Comparison of ENCODE assay signal across 8 mouse cellular contexts in genomic region chr19:8679031-8679779, GRCm38 (mm10). TPM values are rescaled to one million over a fixed set of nuclear protein-coding genes. Genes with fewer than 3 reads are reported as not detected.
DNase-seq lines count a peak whose midpoint lies in the region; ATAC-seq and TF ChIP-seq lines count a peak whose summit lies in the region.

No protein-coding gene starts in this region.

- H3K4me3 ChIP-seq in embryonic facial prominence, embryonic 14.5 days (ENCODE audit: low read depth, low read length): no peak overlapping the region; the same call in 1 of the 2 replicates
- no peak overlapping the region for H3K4me3 ChIP-seq in kidney, postnatal 0 days (replicated peaks; ENCODE audit: low read depth, low read length)

- no peaks in the 10 kb centered on the region; the same call in 1 of the 2 replicates for H3K9me3 ChIP-seq in embryonic facial prominence, embryonic 14.5 days (ENCODE audit: control insufficient read depth, low read length)
- H3K9me3 ChIP-seq in kidney, postnatal 0 days (replicated peaks; ENCODE audit: low read length): no peaks in the 10 kb centered on the region

- peak overlapping the region; percentile 54 for H3K9ac ChIP-seq in embryonic facial prominence, embryonic 14.5 days (ENCODE audit: low read depth, low read length)
- peak overlapping the region; percentile 41; the same call in 1 of the 2 replicates for H3K9ac ChIP-seq in kidney, postnatal 0 days (ENCODE audit: low read depth, low read length)

- WGBS in embryonic facial prominence, embryonic 14.5 days: 18% methylated on average over 18 of the region's 18 CpGs
- 41% methylated on average over 18 of the region's 18 CpGs for WGBS in kidney, postnatal 0 days

- DNase-seq in heart, adult 11 months: peak; percentile 94
- DNase-seq in heart, adult 8-10 months (ENCODE audit: low spot score): no peak
- peak; percentile 60 for DNase-seq in embryonic facial prominence, embryonic 14.5 days (ENCODE audit: low spot score)
- peak; percentile 35 for DNase-seq in kidney, postnatal 0 days (ENCODE audit: low spot score)
- DNase-seq in lung, postnatal 14 days: peak; percentile 32
- no peak for DNase-seq in gastrocnemius, adult 18-20 months (ENCODE audit: low spot score)
- no peak for DNase-seq in cerebellum, adult 8-10 months

- H3K27me3 ChIP-seq in embryonic facial prominence, embryonic 14.5 days (replicated peaks; ENCODE audit: control insufficient read depth, insufficient read depth, low read length): no peaks in the 10 kb centered on the region
- no peaks in the 10 kb centered on the region for H3K27me3 ChIP-seq in kidney, postnatal 0 days (ENCODE audit: insufficient read depth, low read length)

- H3K36me3 ChIP-seq in embryonic facial prominence, embryonic 14.5 days (ENCODE audit: control insufficient read depth, insufficient read depth, low read length): no peaks in the 10 kb centered on the region
- no peaks in the 10 kb centered on the region for H3K36me3 ChIP-seq in kidney, postnatal 0 days (ENCODE audit: insufficient read depth, low read length)

- TF ChIP-seq CTCF in kidney, postnatal 0 days (IDR thresholded peaks at IDR 0.05; ENCODE audit: low read depth): peak; percentile 11; the same call in 1 of the 2 replicates

- H3K27ac ChIP-seq in embryonic facial prominence, embryonic 14.5 days (replicated peaks; ENCODE audit: low read depth, low read length): peak overlapping the region; percentile 39; the same call in 1 of the 2 replicates
- H3K27ac ChIP-seq in kidney, postnatal 0 days: peak overlapping the region; percentile 32

- H3K4me2 ChIP-seq in embryonic facial prominence, embryonic 14.5 days (ENCODE audit: low read depth, low read length): peak overlapping the region; percentile 34
- 0 out of 2 replicates have a peak overlapping the region, but pooled peaks have one; percentile 26 for H3K4me2 ChIP-seq in kidney, postnatal 0 days (ENCODE audit: low read length)

- H3K4me1 ChIP-seq in embryonic facial prominence, embryonic 14.5 days (ENCODE audit: control insufficient read depth, insufficient read depth, low read length): peaks cover 6% of the 10 kb centered on the region; the same call in 1 of the 2 replicates
- H3K4me1 ChIP-seq in kidney, postnatal 0 days (replicated peaks; ENCODE audit: insufficient read depth, low read length): 0 out of 2 replicates have a peak, but pooled peaks cover 2% of the 10 kb centered on the region

- peak; percentile 50 for ATAC-seq in embryonic facial prominence, embryonic 14.5 days (ENCODE audit: low read depth)
- ATAC-seq in kidney, postnatal 0 days (replicated peaks; ENCODE audit: low FRiP score, low read depth): 0 out of 2 replicates have a peak, but pooled peaks have one; percentile 30
- ATAC-seq in megakaryocyte-erythroid progenitor cell, adult 5-6 weeks (replicated peaks; ENCODE audit: low FRiP score, low TSS enrichment, poor library complexity, severe bottlenecking): no peak

RNA-seq across cellular contexts. Expression of gene Chrm1, which starts 15.6 kb away (rescaled TPM):
- under 1 TPM in 2 of 4 experiments, not detected in 2; 0.09 TPM for total RNA-seq in heart, adult 8-10 months (2022)
- 0.35 and 0.45 TPM in 2 replicates for polyA plus RNA-seq in embryonic facial prominence, embryonic 14.5 days (2014; fragmentation: Nextera tagmentation; extraction: Ambion mirVana)
- polyA plus RNA-seq in kidney, postnatal 0 days (2015; fragmentation: Nextera tagmentation; extraction: Ambion mirVana): 0.17 and 0.18 TPM in 2 replicates
- total RNA-seq in megakaryocyte-erythroid progenitor cell, adult 5-6 weeks (2014; fragmentation: Nextera tagmentation): not detected in 2 replicates
- total RNA-seq in megakaryocyte-erythroid progenitor cell, adult 5-6 weeks (2017): not detected in 2 replicates
- total RNA-seq in gastrocnemius, adult 18-20 months (2021): not detected

RNA-seq across cellular contexts. Expression of gene Slc3a2, which starts 44.0 kb away (rescaled TPM):
- total RNA-seq in heart, adult 8-10 months (2022): 10 to 100 TPM; 39.5 to 43.6 (median 41.9) TPM
- polyA plus RNA-seq in embryonic facial prominence, embryonic 14.5 days (2014; fragmentation: Nextera tagmentation; extraction: Ambion mirVana): 100 and 107 TPM in 2 replicates
- 151 and 158 TPM in 2 replicates for polyA plus RNA-seq in kidney, postnatal 0 days (2015; fragmentation: Nextera tagmentation; extraction: Ambion mirVana)
- total RNA-seq in megakaryocyte-erythroid progenitor cell, adult 5-6 weeks (2014; fragmentation: Nextera tagmentation): 67.5 and 74.7 TPM in 2 replicates
- 70.1 and 93.9 TPM in 2 replicates for total RNA-seq in megakaryocyte-erythroid progenitor cell, adult 5-6 weeks (2017)
- 10 to 100 TPM; 30.2 to 37.3 TPM for total RNA-seq in gastrocnemius, adult 18-20 months (2021)

RNA-seq across cellular contexts. Expression of gene Wdr74, which starts 56.4 kb away (rescaled TPM):
- total RNA-seq in heart, adult 8-10 months (2022): 10 to 100 TPM; 16.1 to 19.6 (median 17.5) TPM
- 76.6 and 80.1 TPM in 2 replicates for polyA plus RNA-seq in embryonic facial prominence, embryonic 14.5 days (2014; fragmentation: Nextera tagmentation; extraction: Ambion mirVana)
- 71.3 and 77.7 TPM in 2 replicates for polyA plus RNA-seq in kidney, postnatal 0 days (2015; fragmentation: Nextera tagmentation; extraction: Ambion mirVana)
- 193 and 207 TPM in 2 replicates for total RNA-seq in megakaryocyte-erythroid progenitor cell, adult 5-6 weeks (2014; fragmentation: Nextera tagmentation)
- 142 TPM in 2 replicates for total RNA-seq in megakaryocyte-erythroid progenitor cell, adult 5-6 weeks (2017)
- total RNA-seq in gastrocnemius, adult 18-20 months (2021): 10 to 100 TPM; 16.4 to 16.9 TPM

Comparison
In these comparisons a context has a peak if more than half of its experiments do, and no peak if none do; other contexts are left out.
1. DNase-seq: peak in heart, adult 11 months (single experiment), embryonic facial prominence, embryonic 14.5 days (single experiment), kidney, postnatal 0 days (single experiment) and lung, postnatal 14 days (single experiment); none in heart, adult 8-10 months (single experiment), gastrocnemius, adult 18-20 months (single experiment) and cerebellum, adult 8-10 months (single experiment).
2. RNA of gene Wdr74, which starts 56.4 kb away (total RNA-seq): 142 to 207 TPM in megakaryocyte-erythroid progenitor cell, adult 5-6 weeks; 16.1 to 19.6 TPM in heart, adult 8-10 months and 16.4 to 16.9 TPM in gastrocnemius, adult 18-20 months; every median in the first group is over 4 times any median in the second.